Mouse (Mus musculus): ENCODE data around the gene Sppl2c. TPM values are rescaled to one million over a fixed set of nuclear protein-coding genes. Genes with fewer than 3 reads are reported as not detected.

The Sppl2c gene
- not detected in 2 replicates for polyA plus RNA-seq (2014; fragmentation: Nextera tagmentation; extraction: Ambion mirVana)

DNA sequence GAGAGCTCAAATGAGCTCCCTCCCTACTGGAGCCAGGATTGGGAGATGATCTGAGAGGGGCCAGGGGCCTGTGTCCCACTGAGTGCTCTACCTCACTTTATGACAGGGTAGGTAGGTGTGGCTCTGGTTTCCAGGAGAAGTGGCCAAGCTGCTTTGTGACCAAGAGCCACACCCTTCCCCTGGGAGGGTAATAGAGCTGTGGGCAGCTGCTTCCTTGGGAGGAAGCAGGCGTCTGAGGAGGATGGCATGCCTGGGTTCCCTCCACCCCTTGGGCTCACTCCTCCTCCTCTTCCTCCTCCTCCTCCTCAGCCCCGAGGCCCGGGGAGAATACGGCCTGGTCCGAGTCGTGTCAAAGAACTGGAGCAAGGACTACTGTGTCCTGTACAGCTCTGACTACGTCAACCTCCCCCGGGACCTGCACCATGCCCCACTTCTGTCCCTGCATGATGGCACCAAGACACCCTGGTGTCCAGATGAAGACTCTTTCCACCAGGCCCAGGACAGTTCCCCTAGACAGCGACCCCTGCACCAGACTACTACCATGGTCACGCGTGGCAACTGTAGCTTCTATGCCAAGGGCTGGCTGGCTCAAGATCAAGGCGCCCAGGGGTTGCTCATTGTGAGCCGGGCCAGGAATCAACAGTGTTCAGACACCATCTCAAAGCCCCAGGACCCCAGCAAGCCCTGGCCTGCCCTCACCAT is at the start of gene Sppl2c:
Gene Sppl2c (plus strand): TSS at position 193 of the 702 bp plus-strand sequence.
- 80% methylated on average over 13 of the region's 13 CpGs for WGBS
- no peak for DNase-seq
- H3K9ac ChIP-seq, result no peak within 1 kb of the TSS
- no peaks in the 10 kb centered on the region for H3K4me1 ChIP-seq (ENCODE audit: insufficient read depth)
- H3K36me3 ChIP-seq (ENCODE audit: insufficient read depth), result no peaks in the 10 kb centered on the region
- TF ChIP-seq CTCF (IDR thresholded peaks at IDR 0.05; ENCODE audit: low read depth), result no peak
- no peaks in the 10 kb centered on the region for H3K9me3 ChIP-seq (ENCODE audit: low read depth, low read length)
- H3K4me3 ChIP-seq (ENCODE audit: low read depth, low read length), result no peak within 1 kb of the TSS
- no peak within 1 kb of the TSS for H3K27ac ChIP-seq (ENCODE audit: low read depth)
- ATAC-seq (ENCODE audit: insufficient read depth), result no peak
- no peak within 1 kb of the TSS for H3K4me2 ChIP-seq
- no peaks in the 10 kb centered on the region for H3K27me3 ChIP-seq (ENCODE audit: insufficient read depth, low read length)

DNA sequence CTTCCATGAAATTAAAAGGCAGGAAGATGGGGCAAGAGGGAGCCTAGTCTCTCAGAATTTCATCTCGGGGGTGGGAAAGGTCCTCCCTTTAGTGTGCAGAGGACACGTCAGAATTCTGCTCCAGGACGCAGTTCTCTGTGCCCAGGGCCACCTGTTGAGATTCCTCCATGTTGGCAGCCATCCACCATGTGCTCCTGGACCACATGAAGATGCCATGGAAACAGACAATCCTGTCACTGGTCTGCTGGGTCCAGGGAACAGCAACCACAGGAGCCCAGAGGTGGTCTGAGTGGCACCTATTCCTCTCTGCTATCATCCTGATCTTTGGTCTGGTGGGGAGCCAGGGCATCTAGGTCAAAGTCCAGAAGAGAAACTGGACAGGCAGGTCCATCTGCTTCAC is 47.2 kb upstream of the Sppl2c start:
- Histone ChIP-seq H3K9me3 (ENCODE audit: low read depth, low read length) (no peaks in the 10 kb centered on the region), H3K27me3 (ENCODE audit: insufficient read depth, low read length) (peaks cover 30% of the 10 kb centered on the region), H3K4me3 (ENCODE audit: low read depth, low read length) (no peak overlapping the region), H3K27ac (ENCODE audit: low read depth) (no peak overlapping the region), H3K4me1 (ENCODE audit: insufficient read depth) (no peaks in the 10 kb centered on the region), H3K36me3 (ENCODE audit: insufficient read depth) (no peaks in the 10 kb centered on the region), H3K4me2 (no peak overlapping the region), H3K9ac (no peak overlapping the region)
- no peak for TF ChIP-seq CTCF (IDR thresholded peaks at IDR 0.05; ENCODE audit: low read depth)
- DNase-seq, result no peak
- no peak for ATAC-seq (ENCODE audit: insufficient read depth)
- WGBS, result 58% methylated on average over 3 of the region's 3 CpGs

DNA sequence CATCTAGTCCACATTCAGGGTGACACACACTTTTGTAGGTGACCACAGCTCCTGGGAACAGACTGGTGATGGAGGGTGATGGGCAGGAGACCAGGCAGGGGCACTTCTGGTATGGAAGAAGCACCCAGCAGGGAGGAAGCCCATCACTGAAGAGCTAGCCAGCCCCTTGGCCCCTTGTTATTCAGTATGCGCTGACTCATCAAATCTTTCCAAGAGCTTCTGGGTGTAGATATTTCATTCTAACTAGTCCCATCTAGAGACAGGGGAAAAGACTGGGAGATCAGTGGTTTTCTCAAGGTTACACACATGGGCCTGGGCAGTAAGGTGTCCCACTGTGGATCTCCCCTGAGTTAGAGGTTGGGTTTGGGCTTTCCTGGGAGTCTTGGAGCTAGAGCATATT is 41.2 kb upstream of the Sppl2c start:
- Histone ChIP-seq H3K4me1 (ENCODE audit: insufficient read depth) (no peaks in the 10 kb centered on the region), H3K27me3 (ENCODE audit: insufficient read depth, low read length) (no peaks in the 10 kb centered on the region), H3K36me3 (ENCODE audit: insufficient read depth) (no peaks in the 10 kb centered on the region), H3K9me3 (ENCODE audit: low read depth, low read length) (no peaks in the 10 kb centered on the region), H3K9ac (no peak overlapping the region), H3K27ac (ENCODE audit: low read depth) (no peak overlapping the region), H3K4me3 (ENCODE audit: low read depth, low read length) (no peak overlapping the region), H3K4me2 (no peak overlapping the region)
- no peak for TF ChIP-seq CTCF (IDR thresholded peaks at IDR 0.05; ENCODE audit: low read depth)
- ATAC-seq (ENCODE audit: insufficient read depth) (no peak), DNase-seq (no peak)
- 96% methylated on average over 1 of the region's 1 CpGs for WGBS

DNA sequence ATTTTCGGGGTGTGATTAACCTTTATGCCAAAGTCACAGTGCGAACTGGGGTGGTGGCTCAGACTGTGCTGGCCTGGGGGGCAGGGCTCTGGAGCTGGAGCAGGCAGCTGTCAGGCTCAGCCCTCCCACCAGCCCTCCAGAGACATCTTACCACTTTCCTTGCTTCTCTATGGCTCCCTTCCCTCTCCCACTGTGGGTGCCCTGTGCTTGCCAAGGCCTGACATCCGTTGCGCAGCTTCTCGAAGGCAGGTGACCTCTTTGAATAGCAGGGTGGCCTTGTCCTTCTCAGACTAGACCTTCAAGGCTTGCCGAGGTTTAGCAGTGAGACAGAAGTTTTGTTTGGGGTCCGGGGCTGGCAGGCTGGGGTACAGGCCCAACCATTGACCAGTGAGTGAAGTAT is 37.3 kb upstream of the Sppl2c start:
- H3K4me1 ChIP-seq (ENCODE audit: insufficient read depth), result no peaks in the 10 kb centered on the region
- 72% methylated on average over 7 of the region's 7 CpGs for WGBS

DNA sequence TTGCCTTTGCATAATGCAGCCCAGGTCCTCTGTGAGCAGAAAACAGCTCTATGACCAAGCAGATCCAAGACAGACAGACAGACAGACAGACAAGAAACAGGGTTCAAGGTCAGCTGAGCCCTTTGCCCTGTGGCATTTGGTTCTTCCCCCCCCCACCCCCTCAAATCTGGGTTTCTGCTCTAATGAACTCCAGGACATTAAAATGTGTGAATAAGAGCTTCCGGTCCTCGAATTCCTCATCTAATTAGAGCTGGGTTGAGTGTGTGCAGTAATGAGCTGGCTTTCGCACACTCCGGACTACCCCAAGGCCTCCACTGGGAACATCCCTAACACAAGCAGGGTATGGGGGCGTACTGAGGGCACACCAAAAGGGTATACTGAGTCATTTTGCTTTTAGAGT is 35.2 kb upstream of the Sppl2c start:
- no peak overlapping the region for H3K9ac ChIP-seq
- H3K36me3 ChIP-seq (ENCODE audit: insufficient read depth), result no peaks in the 10 kb centered on the region
- TF ChIP-seq CTCF (IDR thresholded peaks at IDR 0.05; ENCODE audit: low read depth), result no peak
- ATAC-seq (ENCODE audit: insufficient read depth) (no peak), DNase-seq (no peak)
- no peaks in the 10 kb centered on the region for H3K4me1 ChIP-seq (ENCODE audit: insufficient read depth)
- no peaks in the 10 kb centered on the region for H3K9me3 ChIP-seq (ENCODE audit: low read depth, low read length)
- 75% methylated on average over 5 of the region's 5 CpGs for WGBS
- no peaks in the 10 kb centered on the region for H3K27me3 ChIP-seq (ENCODE audit: insufficient read depth, low read length)
- no peak overlapping the region for H3K4me2 ChIP-seq
- no peak overlapping the region for H3K4me3 ChIP-seq (ENCODE audit: low read depth, low read length)
- H3K27ac ChIP-seq (ENCODE audit: low read depth), result no peak overlapping the region

More for the DNA sequence above, 37.3 kb upstream of the Sppl2c start:
- Histone ChIP-seq H3K27ac (ENCODE audit: low read depth) (no peak overlapping the region), H3K9ac (no peak overlapping the region), H3K4me3 (ENCODE audit: low read depth, low read length) (no peak overlapping the region), H3K4me2 (no peak overlapping the region), H3K36me3 (ENCODE audit: insufficient read depth) (no peaks in the 10 kb centered on the region), H3K9me3 (ENCODE audit: low read depth, low read length) (no peaks in the 10 kb centered on the region), H3K27me3 (ENCODE audit: insufficient read depth, low read length) (no peaks in the 10 kb centered on the region)
- TF ChIP-seq CTCF (IDR thresholded peaks at IDR 0.05; ENCODE audit: low read depth), result no peak
- no peak for DNase-seq
- ATAC-seq (ENCODE audit: insufficient read depth), result no peak

DNA sequence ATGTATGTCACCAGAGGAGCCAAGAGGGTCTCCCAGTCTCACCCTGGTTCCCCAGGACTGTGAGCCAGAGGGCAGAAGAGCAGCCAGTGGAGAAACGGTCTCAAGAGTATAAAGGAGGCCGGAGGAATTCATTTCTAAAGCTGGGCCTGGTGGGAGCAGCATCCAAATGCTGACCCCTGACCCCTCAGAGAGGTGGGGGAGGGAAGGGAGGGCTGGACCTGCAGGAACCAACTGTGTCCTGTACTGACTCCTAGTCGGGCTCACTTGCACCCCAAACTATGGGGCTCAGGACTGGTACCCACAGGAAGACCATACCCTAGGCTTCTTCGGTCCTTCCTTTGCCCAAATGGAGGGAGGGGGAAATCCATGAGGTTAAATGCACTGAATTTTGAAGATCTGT is 31.8 kb upstream of the Sppl2c start:
- Histone ChIP-seq H3K4me2 (no peak overlapping the region), H3K4me1 (ENCODE audit: insufficient read depth) (no peaks in the 10 kb centered on the region), H3K9me3 (ENCODE audit: low read depth, low read length) (no peaks in the 10 kb centered on the region), H3K27me3 (ENCODE audit: insufficient read depth, low read length) (peaks cover 9% of the 10 kb centered on the region), H3K4me3 (ENCODE audit: low read depth, low read length) (no peak overlapping the region), H3K27ac (ENCODE audit: low read depth) (no peak overlapping the region), H3K9ac (no peak overlapping the region), H3K36me3 (ENCODE audit: insufficient read depth) (no peaks in the 10 kb centered on the region)
- DNase-seq, result no peak
- TF ChIP-seq CTCF (IDR thresholded peaks at IDR 0.05; ENCODE audit: low read depth), result no peak
- 53% methylated on average over 4 of the region's 4 CpGs for WGBS
- ATAC-seq (ENCODE audit: insufficient read depth), result no peak

DNA sequence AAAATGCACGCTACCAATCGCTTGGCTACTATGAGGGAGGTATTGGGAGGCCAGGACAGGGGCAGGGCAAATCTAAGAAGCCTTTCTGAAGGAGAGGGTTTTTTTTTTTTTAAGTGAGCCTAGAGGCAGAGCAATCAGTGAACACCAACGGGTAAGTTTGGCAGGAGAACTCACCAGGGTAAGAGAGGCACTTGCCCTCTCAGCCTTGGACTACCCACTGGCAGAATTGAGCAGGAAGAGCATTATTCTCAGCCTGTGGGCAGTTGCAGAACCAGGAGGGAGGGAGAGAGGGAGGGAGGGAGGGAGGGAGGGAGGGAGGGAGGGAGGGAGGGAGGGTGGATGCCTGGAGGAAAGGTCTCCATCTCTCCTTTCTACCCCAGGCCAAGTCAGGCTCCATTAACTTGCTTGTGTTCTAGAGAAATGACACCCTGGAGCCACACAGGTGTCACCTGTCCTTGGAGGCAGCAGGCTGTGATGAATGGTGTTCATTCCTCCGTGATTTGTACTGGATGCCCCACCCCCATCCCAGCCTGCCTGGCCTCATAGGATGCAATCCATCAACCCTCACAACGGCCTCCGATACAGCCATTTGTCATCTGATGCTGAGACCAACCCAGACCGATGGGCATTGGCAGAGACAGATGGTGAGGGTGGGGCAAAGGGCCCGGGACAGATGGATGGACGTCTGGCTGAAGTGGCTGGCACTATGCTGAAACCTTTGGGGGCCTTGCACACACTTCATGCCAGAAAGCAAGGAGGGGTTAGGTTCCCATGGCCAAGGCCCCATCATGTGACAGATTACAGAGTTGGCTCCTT is 31.1 kb upstream of the Sppl2c start:
- ATAC-seq (ENCODE audit: insufficient read depth), result no peak

More for the DNA sequence above, 31.1 kb upstream of the Sppl2c start:
- no peak for DNase-seq
- no peaks in the 10 kb centered on the region for H3K9me3 ChIP-seq (ENCODE audit: low read depth, low read length)
- H3K4me3 ChIP-seq (ENCODE audit: low read depth, low read length), result no peak overlapping the region
- H3K4me1 ChIP-seq (ENCODE audit: insufficient read depth), result no peaks in the 10 kb centered on the region
- no peak overlapping the region for H3K4me2 ChIP-seq
- no peaks in the 10 kb centered on the region for H3K36me3 ChIP-seq (ENCODE audit: insufficient read depth)
- no peak for TF ChIP-seq CTCF (IDR thresholded peaks at IDR 0.05; ENCODE audit: low read depth)
- WGBS, result 19% methylated on average over 9 of the region's 9 CpGs
- H3K27me3 ChIP-seq (ENCODE audit: insufficient read depth, low read length), result peaks cover 9% of the 10 kb centered on the region
- no peak overlapping the region for H3K27ac ChIP-seq (ENCODE audit: low read depth)
- no peak overlapping the region for H3K9ac ChIP-seq

Measured in lung, embryonic 14.5 days (tissue).